Mouse (Mus musculus) layer of hippocampus, adult 2 months (tissue): ENCODE results near the gene Vwc2l. TPM values are rescaled to one million over a fixed set of nuclear protein-coding genes. Genes with fewer than 3 reads are reported as not detected.

Experiments
- DNase-seq, 2 experiments: peaks; one replicate each; pipeline ENCODE4 v3.0.0; 2022; ENCODE audit warnings: low spot score in 2 of 2
- H3K27ac ChIP-seq: fragments of 200-600 bp; 2 replicates; pipeline ENCODE4 v1.8.1; 2022
- H3K4me3 ChIP-seq: fragments of 200-600 bp; 2 replicates; pipeline ENCODE4 v1.8.1; 2022; ENCODE audit warnings: mild to moderate bottlenecking
- CTCF ChIP-seq: fragments of 200-600 bp; conservative IDR thresholded peaks from 2 replicates; pipeline ENCODE4 v1.8.1; 2022; ENCODE audit warnings: antibody characterized with exemption, mild to moderate bottlenecking, moderate library complexity
- total RNA-seq, 2 experiments: library from RNA; stranded (reverse); gene quantifications; 2 replicates each; pipeline ENCODE4 v1.2.3; 2021

Gene Vwc2l
- total RNA-seq, 2 experiments from 2014 or later = 4.6 to 4.7 TPM

DNA sequence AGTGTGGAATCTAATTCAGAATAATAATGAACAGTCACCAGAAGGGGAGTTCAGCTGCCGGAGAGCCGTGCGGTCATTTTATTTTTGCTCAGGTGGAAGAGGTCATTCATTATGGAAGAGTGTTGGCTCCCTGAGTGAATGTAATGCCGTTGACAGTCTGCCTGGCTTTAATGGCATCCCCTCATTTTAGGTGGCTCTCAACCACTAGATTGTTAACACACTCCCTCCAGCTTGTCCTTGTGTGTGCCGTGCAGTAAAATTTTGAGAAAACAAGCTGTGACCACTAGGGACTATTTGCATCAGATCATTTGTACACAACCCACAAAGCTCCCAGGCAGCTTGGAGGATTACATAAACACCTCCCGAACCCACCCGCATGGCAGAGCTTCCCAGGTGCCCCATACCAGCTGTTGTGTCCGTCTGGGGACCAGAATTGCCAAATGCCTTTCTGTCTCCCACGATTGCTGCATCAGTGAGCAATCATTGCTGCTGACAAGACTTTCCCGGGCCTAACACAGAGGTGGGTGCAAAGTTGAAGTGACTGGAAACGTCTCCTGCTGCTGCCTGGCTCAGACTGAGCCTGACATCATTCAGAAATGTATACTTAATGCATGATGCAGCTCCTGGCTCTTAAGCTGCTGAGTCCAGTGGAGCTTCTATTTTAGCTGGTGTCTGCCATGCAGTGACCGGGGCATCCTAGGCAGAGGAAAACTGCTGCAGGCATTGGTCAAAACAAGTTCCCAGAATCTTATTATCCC lies 126.3 kb downstream of the Vwc2l start:
- no peak; the same call in none of the 2 replicates for TF ChIP-seq CTCF
- peak; percentile 21 to 38 for DNase-seq
- no peak overlapping the region for H3K4me3 ChIP-seq
- H3K27ac ChIP-seq = no peak overlapping the region

GRCm38 (mm10) chr1:70853446-70853845 lies 127.9 kb downstream of the Vwc2l start:
- no peak for DNase-seq
- no peak overlapping the region for H3K27ac ChIP-seq
- no peak overlapping the region for H3K4me3 ChIP-seq
- TF ChIP-seq CTCF = no peak

DNA sequence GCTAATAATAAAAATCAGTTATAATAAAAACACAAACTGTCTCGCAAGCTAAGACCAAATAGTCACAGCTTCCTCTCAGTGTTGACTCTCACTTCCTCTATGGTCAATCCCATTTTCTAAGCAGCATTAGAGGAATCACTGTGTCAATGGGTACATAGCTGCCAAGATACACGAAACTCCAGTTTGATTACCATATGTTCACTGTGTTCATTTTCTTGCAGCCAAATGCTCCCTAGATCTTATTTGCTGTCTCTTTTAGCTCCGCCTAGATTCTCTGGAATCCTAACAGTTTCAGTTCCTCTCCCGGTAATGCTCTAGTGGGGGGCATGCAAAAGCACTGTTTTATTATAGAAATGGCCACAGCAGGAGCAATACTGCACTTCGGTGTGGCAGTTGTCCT lies 130.4 kb downstream of the Vwc2l start:
- DNase-seq = peak in 1 of 2 experiments; percentile 5
- Histone ChIP-seq H3K27ac (no peak overlapping the region), H3K4me3 (no peak overlapping the region)
- no peak for TF ChIP-seq CTCF

GRCm38 (mm10) chr1:70861672-70862071 lies 136.2 kb downstream of the Vwc2l start:
- no peak for TF ChIP-seq CTCF
- peak; percentile 16 to 17 for DNase-seq
- H3K4me3 ChIP-seq = no peak overlapping the region
- H3K27ac ChIP-seq = no peak overlapping the region

GRCm38 (mm10) chr1:70866137-70866536 lies 140.6 kb downstream of the Vwc2l start:
- DNase-seq = no peak
- Histone ChIP-seq H3K4me3 (no peak overlapping the region), H3K27ac (no peak overlapping the region)
- no peak for TF ChIP-seq CTCF

- no peak overlapping the region for H3K4me3 ChIP-seq
- no peak for DNase-seq
- no peak for TF ChIP-seq CTCF
- H3K27ac ChIP-seq = no peak overlapping the region
Observed at GRCm38 (mm10) chr1:70880496-70880895, 155.0 kb downstream of the Vwc2l start.

DNA sequence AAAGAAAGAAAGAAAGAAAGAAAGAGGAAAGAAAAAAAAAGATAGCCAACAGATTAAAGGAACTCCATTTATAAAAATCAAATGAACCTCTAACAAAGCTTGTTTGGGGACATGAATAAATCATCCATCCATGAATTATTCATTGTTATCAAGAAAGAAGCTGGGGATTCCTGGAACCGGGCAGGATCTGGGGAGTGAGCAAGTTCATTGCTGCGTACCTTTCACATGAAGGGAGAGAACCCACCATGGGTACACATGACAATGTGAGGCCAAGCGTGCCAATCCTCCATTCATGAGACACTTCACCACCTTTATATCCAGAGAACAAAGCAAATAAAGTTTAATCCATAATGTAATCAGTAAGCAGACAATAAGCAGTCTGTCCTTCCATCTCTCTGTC lies 155.8 kb downstream of the Vwc2l start:
- no peak for TF ChIP-seq CTCF
- no peak overlapping the region for H3K27ac ChIP-seq
- H3K4me3 ChIP-seq = no peak overlapping the region
- DNase-seq = no peak

DNA sequence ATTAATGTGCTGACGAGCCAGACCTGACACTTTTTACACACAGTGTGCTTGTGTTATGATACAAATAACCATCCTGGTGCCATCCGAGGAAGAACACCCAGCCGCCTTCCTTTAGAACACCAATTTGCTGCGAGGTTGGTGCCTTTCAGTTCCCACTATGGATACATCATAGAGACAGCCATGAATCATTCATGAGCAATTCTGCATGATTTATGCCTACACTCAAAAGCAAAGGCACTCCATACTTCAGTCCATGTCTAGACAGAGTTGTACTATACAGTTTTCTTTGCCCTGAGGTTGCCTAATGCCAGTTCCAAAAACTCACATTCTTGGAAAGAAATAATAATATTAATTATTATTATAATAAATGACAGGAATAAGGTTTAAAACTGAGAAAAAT lies 158.6 kb downstream of the Vwc2l start:
- Histone ChIP-seq H3K27ac (no peak overlapping the region), H3K4me3 (no peak overlapping the region)
- TF ChIP-seq CTCF = no peak
- no peak for DNase-seq

GRCm38 (mm10) chr1:70902311-70902710 lies 176.8 kb downstream of the Vwc2l start:
- no peak overlapping the region for H3K4me3 ChIP-seq
- DNase-seq = no peak
- no peak overlapping the region for H3K27ac ChIP-seq
- TF ChIP-seq CTCF = no peak

DNA sequence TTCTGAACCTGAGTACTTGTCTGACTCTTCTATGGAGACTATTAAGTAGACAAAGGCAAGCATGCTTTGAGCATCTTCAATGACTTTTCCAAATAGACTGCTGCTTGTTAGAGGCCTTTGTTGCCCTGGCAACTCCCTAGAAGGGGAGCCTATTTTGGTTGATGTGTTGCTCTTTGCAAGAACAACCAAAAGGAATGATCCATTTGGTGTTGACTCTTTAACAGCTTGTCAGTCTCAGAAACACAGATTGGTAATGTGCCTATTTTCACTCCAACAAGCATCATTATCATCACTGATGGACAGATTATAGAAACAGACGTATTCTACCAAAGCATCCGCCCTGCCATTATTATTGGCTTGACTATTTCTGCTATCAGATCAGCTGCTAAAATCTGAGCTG lies 181.9 kb downstream of the Vwc2l start:
- no peak for TF ChIP-seq CTCF
- Histone ChIP-seq H3K4me3 (no peak overlapping the region), H3K27ac (no peak overlapping the region)
- DNase-seq = peak; percentile 16 to 72

GRCm38 (mm10) chr1:70911235-70911634 lies 185.7 kb downstream of the Vwc2l start:
- DNase-seq = no peak
- Histone ChIP-seq H3K4me3 (no peak overlapping the region), H3K27ac (no peak overlapping the region)
- no peak for TF ChIP-seq CTCF

DNA sequence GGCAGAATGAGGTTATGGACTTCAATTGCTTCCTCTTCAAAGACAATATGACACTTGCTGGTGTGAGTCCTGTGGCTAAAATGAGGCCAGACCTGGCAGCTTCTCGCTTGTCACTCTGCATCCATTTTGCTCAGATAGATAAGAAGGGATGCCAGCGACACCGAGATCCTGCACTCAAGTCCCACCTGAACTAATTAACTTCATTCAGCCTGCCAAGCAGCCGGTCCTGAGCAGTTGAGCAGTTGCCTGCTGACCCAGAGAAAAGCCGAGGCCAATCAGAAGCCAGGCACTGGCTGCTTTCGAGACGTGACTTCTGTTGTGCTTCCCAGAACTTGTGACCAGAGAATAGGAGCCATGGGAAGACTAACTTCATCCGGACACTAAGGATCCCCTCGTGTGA lies 187.6 kb downstream of the Vwc2l start:
- no peak for TF ChIP-seq CTCF
- Histone ChIP-seq H3K27ac (no peak overlapping the region), H3K4me3 (no peak overlapping the region)
- DNase-seq = no peak

DNA sequence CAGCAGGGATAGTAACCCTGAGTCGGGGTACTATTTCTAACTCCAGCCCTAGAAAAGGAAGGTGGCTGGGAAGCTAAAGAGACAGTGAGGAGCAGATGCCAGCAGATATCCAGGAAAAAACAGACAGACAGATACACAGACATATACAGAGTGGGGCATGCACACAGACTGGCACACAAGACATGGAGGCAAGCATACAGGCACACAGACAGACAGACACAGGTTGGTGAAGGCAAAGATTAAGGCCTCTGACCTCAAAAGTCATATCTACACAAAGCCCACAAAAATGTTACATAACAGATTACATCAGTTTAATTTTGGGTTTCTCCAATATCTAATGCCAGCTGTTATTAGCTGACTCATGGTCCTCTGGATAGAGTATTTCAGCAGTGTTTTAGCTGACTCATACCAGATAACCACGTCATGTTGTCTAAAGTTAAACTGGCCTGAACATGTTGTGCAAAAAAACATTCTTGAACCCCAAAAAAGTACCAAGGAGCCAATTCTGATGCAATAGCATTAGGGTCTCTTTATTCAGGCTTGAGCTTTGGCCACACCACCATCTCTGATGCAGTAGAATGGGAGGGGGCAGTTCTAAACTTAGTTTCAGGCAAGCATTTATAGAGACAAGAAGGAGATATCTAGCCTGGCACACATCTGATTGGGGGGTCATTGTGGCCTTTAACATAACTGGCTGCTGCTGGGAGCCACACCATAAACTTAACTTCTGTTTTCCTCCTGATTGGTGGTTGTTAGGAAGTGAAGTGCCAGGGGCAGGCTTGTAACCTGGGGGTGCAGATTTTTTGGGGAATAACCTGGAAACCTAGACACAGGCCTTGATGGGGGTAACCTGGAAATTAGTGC lies 192.9 kb downstream of the Vwc2l start:
- Histone ChIP-seq H3K4me3 (no peak overlapping the region), H3K27ac (no peak overlapping the region)
- TF ChIP-seq CTCF = no peak
- DNase-seq = no peak
